Mouse (Mus musculus): ENCODE results near the gene Tnfsf10. TPM values are rescaled to one million over a fixed set of nuclear protein-coding genes. Genes with fewer than 3 reads are reported as not detected.

Gene Tnfsf10
- 0.45 and 0.56 TPM in 2 replicates for polyA plus RNA-seq (2012; rRNA removed)

DNA sequence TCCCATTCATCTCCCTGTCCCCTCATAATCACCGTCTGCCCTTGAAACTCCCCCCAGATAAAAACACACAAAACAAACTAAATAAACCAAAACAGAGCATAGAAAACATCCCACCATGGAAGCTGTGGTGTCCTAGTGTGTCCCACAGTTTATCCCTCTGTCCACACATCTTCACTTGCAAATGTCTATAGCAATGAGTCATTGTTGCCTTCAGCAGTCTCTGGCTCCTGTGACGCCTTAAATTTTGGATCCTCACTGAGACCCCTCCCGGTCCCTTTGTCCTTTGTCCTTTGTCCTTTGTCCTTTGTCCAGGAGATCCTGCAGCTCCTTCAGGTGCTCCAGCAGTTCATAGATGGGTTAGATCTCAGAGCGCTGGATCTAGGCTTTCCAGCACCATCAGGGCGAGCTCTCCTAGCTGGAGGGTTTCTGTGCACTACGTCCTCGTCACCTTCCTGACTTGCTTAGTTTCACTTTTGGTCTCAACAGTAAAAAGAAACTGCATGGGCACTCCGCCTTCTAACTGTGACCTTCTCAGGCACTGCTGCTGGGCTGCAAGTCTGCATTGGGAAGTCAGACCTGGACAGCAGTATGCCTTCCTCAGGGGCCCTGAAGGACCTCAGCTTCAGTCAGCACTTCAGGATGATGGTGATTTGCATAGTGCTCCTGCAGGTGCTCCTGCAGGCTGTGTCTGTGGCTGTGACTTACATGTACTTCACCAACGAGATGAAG lies at the start of gene Tnfsf10:
Tnfsf10 (plus strand) TSS at position 470 of the 729 bp plus-strand sequence.

DNA sequence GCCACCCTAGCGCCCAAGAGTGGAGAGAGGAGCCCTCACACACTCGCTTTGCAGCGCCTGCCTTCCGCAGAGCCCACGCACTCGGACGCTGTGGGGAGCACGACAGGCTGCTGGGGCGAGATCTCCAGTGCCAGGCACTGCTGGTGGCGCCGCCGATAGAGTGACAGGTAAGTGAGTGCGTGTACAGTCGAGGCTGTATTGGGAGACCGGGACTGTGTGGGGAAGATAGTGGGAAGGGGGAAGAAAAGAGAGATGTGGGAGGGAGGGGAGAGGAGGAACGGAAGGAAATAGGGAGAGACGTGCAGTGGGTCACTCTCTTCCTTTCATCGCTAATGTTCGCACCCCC lies 54.4 kb downstream of the Tnfsf10 start, which contains the start of gene Ghsr:
Ghsr (plus strand) TSS at position 76 of the 346 bp plus-strand sequence.

Other genes with a start within 250 kb of the Tnfsf10 start
- 5.1 and 6.2 TPM in 2 replicates for gene Ect2, start 163.2 kb upstream of the Tnfsf10 start, polyA plus RNA-seq (2012; rRNA removed)
- 7.6 and 9.4 TPM in 2 replicates for gene Nceh1, start 134.1 kb upstream of the Tnfsf10 start, polyA plus RNA-seq (2012; rRNA removed)
- 0.21 and 0.27 TPM in 2 replicates for gene Ghsr, start 54.3 kb downstream of the Tnfsf10 start, polyA plus RNA-seq (2012; rRNA removed)